Mouse (Mus musculus) heart, postnatal 0 days (tissue): ENCODE measurements around the gene Ugt3a1.

Experiments
- CTCF ChIP-seq: IDR thresholded peaks from 2 replicates; pipeline ENCODE4 v1.5.1; 2016; ENCODE audit warnings: antibody characterized with exemption, control low read depth, low read depth
- EP300 ChIP-seq: IDR thresholded peaks from 2 replicates; pipeline ENCODE4 v1.6.1; 2016; ENCODE audit warnings: antibody characterized with exemption, low read depth

DNA sequence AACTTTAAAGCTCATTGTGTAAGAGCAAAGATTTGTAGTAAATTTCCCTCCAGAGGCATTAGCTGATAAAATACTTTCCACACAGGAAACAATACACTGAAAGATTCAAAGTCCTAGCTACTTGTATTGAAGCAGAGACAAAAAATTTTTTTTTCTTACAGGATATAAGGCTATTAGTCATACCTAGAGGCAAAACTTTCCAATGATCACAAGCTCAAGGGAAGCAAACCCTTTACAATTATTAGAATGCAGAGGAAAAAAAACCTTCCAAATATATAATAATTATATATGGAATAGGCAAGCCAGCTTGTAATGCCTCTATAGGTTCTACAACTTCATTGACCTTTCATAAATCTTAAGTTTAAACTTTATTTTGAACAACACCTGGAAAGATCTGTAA lies 30.3 kb upstream of the Ugt3a1 start:
- TF ChIP-seq CTCF = no peak
- no peak for TF ChIP-seq EP300
